Mouse (Mus musculus) urinary bladder, adult 2 months (tissue): ENCODE data around the gene Tdrkh. TPM values are rescaled to one million over a fixed set of nuclear protein-coding genes. Genes with fewer than 3 reads are reported as not detected.
A peak's percentile ranks its signal among the peaks of the same experiment; 100 is the strongest.

ENCODE experiments used
- DNase-seq: peaks from one replicate; pipeline ENCODE4 v3.0.0; 2022; ENCODE audit warnings: low spot score
- polyA plus RNA-seq: library from polyadenylated mRNA; depleted of rRNA; stranded (reverse); fragments of >200 nt; gene quantifications from 2 replicates; pipeline ENCODE4 v1.2.3, GENCODE M21; 2012

Gene Tdrkh
- polyA plus RNA-seq, 1 experiment: 2.2 TPM

DNA sequence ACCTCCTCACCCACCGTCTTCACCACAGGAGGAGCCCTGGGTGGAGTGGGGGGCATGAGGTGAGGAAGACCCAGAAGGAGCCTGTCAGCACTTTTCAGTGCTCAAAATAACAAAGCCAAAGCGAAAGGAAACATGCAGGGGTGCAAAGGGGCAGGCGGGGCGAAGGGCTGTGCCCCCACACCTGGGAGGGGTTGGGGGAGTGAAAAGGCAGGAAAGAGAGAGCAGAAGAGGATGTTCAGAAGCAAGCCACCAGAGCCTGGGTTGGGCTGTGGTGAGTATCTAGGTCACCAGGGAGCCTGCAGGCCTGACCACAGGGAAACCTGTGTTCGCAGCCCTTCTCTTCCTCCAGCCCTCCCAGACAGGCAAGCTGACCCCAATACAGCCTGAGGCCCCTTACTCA, 25.0 kb upstream of the Tdrkh start:
- DNase-seq: no peak

DNA sequence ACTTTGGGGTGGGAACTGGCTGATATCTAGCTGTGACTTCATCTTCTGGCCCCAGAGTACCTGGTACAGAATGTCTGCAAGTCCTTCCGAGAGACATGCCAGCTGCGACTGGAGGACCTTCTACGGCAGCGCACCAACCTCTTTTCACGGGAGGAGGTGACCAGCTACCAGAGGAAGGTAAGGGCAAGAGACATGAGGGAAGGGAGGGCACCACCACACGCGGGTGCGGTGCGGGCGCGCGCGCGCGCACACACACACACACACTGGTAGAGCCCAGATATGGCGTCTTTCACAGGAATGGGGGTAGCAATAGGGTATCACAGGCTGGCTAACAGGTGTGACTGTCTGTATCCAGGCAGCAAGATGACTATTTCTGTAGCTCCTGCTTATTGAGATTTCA, 23.7 kb upstream of the Tdrkh start:
- DNase-seq: no peak

- DNase-seq: no peak
These were observed 22.1 kb upstream of the Tdrkh start for GRCm38 (mm10) chr3:94391001-94391400.

DNA sequence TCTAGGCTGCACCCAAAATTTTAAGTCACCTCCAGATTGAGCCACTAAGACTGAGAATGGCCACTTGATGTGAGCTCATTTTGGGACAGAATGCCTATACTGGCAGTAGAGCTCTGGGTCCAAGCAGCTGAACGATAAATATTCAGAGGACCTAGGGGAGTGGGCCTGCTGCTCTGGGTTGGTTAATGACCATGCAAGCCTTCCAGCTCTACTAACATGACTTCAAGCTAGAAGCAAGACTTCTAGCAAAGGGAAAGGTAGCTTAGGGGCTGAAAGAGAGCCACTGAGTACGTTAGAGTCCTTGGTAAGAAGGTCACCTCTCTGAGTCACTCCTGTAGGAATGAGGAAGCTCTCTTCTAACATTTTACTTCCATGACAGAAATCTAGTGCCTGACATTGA, 20.9 kb upstream of the Tdrkh start:
- no peak for DNase-seq

DNA sequence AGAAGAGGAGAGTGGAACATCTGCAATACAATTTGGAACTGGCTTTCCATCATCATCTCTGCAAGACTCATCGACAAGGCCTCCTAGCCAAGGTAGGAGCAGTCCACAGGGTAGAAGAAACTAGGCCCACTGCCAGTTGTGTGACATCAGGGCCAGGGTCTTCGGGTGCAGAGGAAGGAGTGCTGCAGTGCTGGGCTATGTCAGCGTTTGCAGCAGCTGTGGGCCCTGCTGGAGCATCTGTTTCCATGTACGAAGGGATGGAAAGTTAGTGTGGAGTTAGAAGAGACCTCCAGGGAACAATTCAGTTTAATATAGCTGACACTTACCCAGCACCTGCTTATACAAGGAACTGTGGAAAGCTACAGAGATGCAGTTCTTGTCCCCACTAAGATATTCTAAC, 20.0 kb upstream of the Tdrkh start:
- peak; percentile 10 for DNase-seq

GRCm38 (mm10) chr3:94396336-94396735, 16.7 kb upstream of the Tdrkh start:
- DNase-seq: no peak

DNA sequence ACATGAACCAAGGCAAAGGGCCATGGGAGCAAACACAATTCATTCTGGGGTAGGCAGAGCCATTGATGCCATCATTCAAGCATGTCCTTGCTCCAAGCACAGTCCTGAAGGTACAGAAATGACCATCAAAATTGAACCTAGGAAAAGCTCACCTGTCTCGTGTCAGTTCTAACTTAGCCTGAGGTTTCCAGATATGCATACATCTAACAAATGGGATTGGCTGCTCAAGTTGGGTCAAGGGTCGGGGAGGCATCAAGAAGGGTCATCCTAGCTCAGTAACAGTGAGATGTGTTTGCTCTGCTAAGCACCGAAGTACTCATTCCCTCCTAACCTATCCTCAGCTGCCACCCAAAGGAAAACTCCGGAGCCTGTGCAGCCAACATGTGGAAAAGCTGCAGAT, 16.2 kb upstream of the Tdrkh start:
- no peak for DNase-seq

DNA sequence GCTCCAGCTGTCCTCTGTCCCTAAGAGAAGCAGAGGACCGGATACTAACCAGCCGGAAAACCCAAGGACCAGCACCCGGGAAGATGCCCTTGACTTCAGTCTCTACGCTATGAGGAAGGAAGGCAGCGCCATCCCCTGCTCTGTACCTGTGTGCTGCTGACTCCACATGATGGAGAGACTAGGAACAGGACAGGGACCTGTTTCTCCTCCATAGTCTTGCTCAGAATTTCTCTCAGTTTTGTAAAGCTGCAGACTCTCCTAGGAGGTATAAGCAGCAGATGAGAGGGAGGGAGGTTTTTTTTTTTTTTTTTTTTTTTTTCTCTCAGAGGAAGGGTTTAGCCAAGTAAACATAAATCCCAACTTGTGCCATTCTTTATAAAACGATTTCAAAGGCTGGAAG, 14.9 kb upstream of the Tdrkh start, which contains the start of gene Lingo4:
Gene Lingo4, plus strand, starts transcription at position 301 of the 400 bp plus-strand sequence.
- DNase-seq: no peak

DNA sequence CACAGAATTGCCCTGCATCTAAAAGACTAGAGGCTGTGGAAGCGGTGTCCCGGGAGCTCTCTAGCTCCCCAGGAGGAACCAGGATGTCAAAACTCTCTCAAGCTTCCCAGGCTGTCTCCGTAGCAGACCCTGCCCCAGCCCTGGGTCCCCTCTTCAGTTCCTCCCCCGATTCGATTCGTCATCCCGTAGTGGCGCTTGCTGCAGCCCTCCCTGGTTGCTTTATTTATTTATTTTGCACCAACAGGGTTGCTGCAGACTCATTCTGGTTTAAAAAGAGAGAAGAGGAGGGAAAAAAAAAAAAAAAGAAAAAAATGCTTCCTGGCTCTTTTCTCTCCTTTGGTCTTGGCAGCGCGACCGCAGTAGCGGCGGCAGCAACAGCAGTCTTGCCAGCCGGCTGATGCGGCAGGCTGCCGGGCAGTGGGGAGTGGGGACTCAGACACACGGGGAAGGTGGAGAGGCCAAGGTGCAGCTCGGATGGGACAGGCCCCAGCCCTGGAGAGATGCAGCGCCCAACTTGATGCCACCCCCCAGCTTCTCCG, 14.1 kb upstream of the Tdrkh start:
- DNase-seq: no peak

DNA sequence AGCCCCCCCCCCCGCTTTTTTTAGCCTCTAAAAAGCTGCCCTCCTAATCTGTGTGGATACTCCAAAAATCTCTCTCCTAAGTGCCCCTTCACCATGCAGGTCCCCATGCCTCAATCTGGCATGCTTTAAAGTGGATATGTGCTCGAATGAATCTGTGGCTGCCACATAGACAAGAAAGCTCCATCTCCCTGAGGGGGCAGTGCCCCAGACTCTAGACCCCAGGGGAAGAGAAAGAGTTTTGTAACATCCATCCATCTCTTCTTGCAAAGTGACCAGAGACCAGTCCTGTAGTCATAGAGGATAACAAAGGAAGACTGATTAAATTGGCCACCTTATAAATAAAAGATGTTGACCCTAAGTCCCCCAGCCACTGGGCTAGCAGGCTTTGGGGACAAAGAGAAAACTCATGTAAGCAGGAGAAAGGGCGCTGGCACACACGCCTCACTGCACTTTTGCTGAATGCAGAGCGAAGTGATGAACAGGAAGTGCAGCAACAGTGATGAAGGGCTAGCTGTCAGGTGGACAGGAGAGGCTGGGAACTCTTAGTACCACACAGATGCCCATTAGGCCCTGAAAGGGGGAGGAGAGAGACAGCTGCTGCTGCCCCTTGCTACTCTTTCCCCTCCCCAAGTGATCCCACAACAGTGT, 13.3 kb upstream of the Tdrkh start:
- no peak for DNase-seq

- no peak for DNase-seq
These were observed 10.6 kb upstream of the Tdrkh start for GRCm38 (mm10) chr3:94402451-94402850.

- no peak for DNase-seq
These were observed 8.6 kb upstream of the Tdrkh start for GRCm38 (mm10) chr3:94404366-94405054.

DNA sequence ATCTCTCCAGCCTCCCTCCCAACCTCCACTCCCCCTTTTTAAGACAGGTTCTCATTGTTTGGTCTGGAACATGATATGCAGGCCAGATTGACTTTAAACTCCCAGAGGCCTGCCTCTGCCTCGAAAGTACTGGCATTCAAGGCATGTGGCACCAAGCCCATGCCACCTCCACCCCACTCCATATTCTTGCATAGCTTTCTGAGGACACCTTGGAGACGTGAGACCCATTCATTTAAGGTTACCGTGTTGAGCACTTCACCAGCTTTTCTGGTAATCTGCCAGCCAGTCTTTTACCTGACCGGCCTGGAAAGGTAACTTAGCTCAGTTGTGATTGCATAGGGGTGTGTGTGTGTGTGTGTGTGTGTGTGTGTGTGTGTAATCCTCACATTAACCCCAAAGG, 7.5 kb upstream of the Tdrkh start:
- no peak for DNase-seq

- no peak for DNase-seq
These were observed 543 bp upstream of the Tdrkh start for GRCm38 (mm10) chr3:94412530-94412929.

DNA sequence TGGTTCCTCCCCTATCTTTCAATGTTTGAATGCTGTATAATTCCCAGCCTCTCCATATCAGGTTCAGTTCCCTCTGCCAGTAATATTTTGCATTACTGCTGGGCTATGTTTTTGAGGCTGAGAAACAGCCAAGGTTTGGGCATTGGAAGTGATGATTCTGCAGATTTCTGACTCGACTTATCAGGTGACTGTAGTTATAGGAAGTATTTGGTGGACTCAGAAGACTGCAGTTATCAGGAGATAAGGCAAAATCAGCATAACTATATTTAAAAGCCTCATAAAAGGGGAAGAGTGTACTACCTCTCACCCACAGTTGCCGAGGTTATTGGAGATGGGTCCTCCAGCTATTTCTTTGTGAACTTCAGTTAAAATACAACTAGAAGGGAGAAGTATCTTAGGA, 17.9 kb downstream of the Tdrkh start:
- DNase-seq: no peak

DNA sequence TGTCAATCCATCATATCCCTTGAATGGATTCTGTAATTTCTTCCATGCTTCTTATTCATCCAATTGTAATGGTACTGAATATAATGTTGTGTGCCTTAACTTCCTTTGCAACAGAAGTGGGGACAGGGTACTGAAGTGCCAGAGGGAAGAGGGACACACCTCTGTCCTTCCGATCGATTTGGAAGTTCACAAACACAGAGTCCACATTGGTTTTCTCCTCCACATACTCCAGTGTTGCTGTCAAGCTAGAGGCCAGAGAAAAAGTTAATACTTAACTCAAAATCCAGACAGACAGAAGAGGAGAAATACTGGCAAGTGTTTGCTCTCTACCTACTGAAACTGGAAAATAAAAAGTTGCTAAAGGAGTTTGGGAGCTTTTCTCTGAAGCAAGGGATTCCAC, 21.2 kb downstream of the Tdrkh start:
- no peak for DNase-seq

DNA sequence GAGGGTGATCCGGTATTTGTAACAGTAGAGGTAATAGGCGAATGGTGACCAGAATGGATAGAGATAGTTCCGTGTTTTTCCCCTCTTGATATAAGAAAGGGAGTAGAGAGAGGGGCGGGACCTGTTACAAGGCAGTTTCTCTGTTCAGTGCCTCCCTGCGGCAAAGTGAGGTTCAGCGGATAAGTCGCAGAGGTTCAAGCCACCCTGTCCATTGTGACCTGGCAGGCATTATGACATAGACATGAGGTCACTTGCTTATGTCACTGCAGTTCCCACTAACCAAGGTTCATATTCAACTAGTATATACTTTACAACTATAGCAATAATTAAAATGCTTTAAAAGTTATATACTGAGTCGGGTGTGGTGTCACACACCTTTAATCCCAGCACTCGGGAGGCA, 23.3 kb downstream of the Tdrkh start:
- no peak for DNase-seq

DNA sequence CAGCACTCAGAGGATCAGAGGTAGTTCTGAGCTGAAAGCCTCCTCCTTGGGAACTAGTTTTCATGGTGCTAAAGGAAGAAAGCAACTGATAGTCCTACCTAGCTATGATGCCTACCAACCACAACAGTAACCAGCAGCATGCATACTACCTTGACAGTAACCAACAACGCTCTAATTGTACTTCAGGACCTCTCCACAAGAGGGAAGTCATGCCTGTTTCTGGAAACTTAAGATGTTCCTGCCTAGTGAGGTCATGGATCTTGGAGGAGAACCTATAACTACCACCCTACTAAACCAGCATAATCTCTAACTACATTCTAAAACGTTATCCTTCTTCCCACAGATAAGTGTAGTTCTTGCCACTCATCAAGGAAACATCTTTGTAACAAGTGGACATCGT, 28.1 kb downstream of the Tdrkh start:
- DNase-seq: no peak

DNA sequence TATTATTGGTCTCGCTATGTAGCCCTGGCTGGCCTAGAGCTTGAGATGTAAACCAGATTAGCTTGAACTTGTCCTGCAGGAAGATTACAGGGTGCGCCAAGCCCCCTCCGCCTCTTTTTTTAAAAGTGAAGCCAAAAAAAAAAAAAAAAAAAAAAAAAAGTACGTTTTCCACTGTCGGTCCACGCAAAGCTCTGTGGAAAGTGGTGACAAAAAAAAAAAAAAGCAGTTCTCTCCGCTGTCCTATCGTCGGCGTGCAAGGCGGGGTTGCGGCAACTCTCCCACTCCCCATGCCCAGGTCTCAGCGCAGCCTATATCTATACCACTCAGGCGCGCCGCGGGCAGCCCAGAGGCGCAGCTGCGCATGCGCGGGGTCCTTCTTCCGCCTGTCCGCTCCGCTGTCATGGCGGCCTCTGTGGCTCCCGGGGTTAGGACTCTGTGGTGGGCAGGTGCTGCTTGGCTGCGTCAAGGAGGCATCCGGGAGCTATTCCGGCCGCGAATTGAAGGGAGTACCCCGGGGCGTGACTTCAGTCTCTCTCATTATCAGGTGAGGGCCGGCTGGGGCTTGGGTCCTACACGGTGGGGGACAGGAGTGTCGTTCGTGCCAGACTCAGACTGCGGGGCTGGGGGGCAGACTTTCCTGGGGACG, 30.0 kb downstream of the Tdrkh start, which contains the start of gene Mrpl9:
Gene Mrpl9, plus strand, starts transcription at position 368 of the 646 bp plus-strand sequence.
- peak; percentile 92 for DNase-seq

GRCm38 (mm10) chr3:94443597-94443964, 30.5 kb downstream of the Tdrkh start, which contains the start of gene Oaz3:
Oaz3 (minus strand) TSS chr3:94443915.
- DNase-seq: no peak

DNA sequence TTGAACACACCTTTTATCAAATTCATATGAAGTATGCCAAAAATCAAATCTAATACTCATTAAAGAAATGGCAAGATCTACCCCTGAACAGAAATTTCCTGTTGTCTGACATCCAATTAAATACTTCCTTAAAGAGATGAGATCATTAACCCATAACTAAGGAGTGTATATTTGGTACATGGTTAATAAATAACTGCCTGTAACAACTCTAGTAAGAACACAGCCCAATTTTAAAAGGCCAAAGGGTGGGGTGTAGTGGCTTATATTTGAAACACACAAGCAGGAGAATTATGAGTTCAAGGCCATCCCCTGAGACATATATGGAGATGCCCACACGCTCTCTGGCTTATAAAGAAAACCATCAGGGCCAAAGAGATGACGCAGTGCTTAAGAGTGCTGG, 36.3 kb downstream of the Tdrkh start:
- no peak for DNase-seq

DNA sequence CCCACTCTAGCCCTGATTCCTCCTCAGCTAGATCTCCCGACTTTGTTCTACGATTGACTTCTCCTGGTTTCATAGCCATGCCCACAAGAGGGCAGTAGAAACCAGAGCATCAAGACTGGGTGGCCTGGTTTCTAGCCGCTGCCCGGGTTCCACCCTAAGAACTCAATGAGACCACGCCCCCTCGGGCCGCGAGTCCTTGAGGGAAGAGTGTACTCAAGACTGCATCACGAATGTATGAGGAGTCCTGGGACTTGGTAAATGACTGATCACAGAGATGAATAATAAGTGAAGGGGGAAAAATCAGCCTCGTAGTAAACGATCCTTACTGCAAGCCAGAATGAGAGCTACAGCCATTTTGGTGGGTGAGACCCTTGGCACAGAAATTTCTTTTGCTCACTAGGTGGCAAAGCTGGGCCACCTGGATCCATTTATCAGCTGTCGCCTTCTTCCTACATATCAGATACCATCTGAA, 43.5 kb downstream of the Tdrkh start:
- DNase-seq: no peak

DNA sequence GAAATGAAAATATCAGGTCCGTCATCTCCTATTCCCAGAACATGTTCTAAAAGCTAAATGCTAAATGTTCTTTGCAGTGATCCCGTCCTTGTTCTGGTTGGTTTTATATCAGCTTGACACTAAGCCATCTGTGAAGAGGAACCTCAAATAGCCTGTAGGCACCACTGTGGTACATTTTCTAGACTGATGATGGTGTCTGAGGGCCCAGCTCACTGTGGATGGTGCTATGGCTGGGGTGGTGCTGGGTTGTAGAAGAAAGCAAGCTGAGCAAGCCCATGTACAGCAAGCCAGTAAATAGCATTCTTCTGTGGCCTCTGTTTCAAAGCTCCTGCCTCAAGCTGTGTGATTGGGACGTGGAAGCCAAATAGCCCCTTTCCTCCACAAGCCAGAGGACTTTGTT, 44.0 kb downstream of the Tdrkh start:
- DNase-seq: no peak
